Mouse (Mus musculus) c-Kit-positive CD71-positive TER-119-positive erythroid progenitor cells, embryonic 14.5 days (primary cell): ENCODE data around the gene Cmklr1.
A peak's percentile ranks its signal among the peaks of the same experiment; 100 is the strongest.
"Not testable (repeated sequence)": the region's sequence is repeated elsewhere in the genome, so short reads cannot be mapped to it uniquely, and the experiment has no call there.

Experiments used
- DNase-seq: peaks from one replicate; pipeline ENCODE4 v3.0.0-alpha.2; 2013; ENCODE audit warnings: low spot score

The Cmklr1 gene

DNA sequence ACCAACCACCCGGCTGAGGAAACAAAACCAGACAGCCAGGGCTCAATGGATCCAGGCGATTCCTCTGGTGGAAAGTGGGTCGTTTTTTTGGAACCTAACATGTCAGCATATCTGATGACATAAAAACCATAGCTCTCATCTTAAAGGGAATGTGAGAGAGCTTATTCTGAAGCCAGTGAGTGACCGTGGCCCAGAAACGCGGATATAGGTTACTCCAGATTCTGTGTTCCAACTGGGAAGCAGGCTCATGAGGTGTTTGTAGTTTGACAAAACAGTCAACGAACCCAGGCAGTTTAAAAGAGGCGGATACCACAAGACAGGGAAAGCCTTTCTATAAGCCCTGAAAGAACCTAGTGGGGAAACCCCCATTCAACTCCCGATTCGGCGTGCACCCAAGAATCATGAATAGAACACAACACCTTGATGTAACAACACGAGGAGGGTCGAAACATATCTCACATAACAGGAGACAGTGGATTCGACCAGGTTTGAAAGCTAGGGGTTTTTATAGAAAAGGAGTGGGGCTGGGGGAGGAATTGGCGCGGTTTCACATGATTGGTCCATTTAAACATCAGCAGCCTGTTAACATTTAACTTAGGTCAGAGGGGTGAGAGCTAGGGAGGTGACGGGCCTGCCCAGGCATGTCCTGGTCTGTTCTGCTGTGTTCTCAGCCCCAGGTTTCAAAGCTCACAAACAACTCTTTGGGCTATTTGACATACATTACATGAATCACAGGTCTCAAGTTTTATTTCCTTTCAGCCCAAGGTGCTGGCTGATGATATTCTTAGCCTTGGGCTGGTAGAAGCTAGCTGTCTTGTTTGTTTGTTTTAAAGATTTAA is 64.4 kb downstream of the Cmklr1 start:
- DNase-seq = not testable (repeated sequence)

DNA sequence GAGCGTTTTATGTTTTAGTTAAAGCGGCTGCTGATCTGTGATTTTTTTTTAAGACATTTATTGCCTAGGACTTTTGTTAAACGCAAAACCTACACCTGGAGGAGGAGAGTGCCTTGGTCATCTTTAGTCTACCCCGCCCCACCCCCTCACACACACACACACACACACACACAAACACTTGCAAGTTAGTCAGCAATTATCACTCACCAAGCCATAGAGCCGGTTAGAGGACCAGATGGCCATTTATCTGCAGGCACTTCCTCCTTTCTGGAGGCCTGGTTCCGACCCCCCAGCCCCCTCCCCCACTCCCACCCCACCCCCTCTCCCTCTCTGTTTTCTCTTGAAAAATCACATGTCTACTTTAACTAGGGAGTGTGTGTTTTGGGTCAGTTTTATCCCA is 65.8 kb downstream of the Cmklr1 start:
- DNase-seq = no peak

GRCm38 (mm10) chr5:113583424-113584162 is 66.6 kb downstream of the Cmklr1 start:
- DNase-seq = no peak

DNA sequence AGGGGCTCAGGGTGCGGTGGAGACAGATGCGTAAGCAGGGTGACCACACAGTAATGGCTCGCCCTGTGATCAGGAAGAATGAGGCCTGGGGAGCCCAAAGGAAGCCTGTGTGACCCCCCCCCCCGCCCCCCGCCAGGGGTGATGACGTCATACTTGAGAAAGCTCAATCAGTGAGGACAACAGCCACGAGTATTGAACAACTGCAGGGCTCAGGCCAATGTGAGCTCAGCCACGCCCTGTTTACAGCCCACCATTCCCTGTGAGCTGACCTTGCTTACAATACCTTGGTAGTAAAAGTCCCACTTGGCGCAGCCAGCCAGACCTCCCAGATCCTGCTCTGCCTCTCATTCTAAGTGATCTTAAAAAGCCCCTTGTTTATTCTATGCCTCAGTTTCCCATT is 69.4 kb downstream of the Cmklr1 start:
- no peak for DNase-seq

GRCm38 (mm10) chr5:113580248-113580647 is 70.0 kb downstream of the Cmklr1 start:
- peak; percentile 21 for DNase-seq

DNA sequence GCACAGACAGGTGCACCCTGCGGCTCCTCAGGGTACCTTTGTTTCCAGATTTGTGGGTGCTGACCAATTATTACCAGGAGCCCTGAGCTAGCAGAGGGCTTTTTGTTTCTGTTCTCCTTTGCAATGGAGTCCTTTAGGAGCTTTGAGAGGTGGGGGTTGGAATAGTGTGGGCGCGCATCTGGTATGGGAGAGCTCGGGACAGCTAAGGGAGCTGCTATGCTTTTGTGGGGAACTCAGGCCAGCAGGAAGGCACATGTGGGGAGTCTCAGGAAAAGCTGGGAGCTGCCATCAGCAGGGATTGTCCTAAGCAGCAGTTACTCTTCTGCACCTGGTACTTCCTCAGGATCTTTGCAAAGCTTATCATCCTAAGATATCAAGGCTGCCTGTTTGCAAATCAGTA is 71.1 kb downstream of the Cmklr1 start:
- DNase-seq = no peak

DNA sequence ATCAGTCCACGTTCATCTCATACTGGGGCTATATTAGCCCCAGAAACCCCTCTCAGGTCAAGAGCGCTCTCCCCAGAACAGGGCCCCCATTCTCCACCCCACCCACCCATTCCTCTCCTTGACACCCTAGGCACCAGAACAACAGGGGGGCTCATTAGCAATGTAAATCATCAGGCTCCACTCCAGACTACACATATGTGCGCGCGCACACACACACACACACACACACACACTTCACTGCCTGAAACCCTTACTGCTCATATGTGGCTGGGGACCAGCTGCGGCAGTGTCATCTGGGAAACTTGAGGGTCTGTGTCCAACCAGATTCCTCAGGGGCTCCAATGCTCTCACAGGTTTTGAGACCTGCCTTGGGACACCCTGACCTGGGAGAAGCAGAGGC is 71.8 kb downstream of the Cmklr1 start:
- DNase-seq = no peak

DNA sequence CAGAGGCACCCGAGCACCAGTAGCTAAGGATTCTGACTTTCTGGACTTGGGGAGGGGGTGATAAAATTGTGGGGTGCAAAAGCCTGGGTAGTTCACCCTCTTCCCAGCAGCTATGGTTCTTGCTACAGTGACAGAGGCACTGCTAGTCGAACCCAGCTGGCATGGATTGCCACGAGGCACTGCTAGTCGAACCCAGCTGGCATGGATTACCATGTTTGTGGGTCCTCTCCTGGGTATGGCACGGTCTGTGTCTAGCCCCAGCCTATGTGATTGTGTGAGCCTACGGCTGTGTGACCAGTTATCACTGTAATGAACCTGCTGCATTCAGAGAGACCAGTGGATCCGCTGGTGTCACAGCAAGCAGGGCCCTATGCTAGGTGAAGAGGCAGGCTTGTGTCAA is 72.7 kb downstream of the Cmklr1 start:
- no peak for DNase-seq

DNA sequence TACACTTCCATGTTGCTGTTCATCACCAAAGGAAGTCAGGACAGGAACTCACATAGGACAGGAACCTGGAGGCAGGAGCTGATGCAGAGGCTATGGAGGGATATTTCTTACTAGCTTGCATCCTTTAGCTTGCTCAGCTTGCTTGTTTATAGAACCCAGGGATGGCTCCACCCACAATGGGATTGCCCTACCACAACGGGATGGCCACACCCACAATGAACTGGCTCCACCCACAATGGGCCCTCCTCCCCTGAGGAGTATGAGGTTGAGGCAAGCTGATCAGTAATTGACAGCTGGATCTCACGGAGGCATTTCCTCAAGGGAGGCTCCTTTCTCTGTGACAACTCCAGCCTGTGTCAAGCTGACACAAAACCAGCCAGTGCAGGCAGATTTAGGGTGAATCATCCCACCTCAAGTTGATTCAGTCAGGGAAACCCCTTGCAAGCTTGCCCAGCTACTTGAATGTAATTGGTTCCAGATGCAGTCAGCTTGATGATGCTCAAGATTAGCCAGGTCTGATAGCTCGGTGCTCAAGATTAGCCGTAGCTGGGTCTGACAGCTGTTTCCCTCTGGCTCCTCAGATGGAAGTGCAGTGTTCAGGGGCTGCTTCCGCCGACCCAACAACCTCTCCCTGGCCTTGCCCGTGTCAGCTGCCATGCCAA is 80.0 kb downstream of the Cmklr1 start:
- DNase-seq = no peak

DNA sequence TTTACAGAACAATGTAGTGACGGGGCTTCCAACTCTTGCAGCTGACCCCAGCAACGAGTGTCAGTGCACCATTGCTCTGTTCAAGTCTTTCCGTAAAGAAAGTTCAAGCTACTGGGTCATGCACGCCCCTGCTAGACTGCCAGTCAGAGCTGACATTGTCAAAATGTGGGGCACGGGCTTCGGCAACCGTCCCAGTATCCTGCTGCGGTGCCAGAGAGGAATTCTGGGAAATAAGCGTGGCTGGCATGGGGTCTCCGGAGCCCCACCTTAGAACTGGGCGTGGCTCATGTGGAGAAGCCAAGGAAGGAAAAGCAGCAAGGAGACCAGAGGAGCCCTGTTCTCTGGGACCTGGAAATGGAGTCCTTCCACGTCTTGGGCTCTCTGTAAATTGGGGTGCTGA is 84.4 kb downstream of the Cmklr1 start:
- DNase-seq = no peak

DNA sequence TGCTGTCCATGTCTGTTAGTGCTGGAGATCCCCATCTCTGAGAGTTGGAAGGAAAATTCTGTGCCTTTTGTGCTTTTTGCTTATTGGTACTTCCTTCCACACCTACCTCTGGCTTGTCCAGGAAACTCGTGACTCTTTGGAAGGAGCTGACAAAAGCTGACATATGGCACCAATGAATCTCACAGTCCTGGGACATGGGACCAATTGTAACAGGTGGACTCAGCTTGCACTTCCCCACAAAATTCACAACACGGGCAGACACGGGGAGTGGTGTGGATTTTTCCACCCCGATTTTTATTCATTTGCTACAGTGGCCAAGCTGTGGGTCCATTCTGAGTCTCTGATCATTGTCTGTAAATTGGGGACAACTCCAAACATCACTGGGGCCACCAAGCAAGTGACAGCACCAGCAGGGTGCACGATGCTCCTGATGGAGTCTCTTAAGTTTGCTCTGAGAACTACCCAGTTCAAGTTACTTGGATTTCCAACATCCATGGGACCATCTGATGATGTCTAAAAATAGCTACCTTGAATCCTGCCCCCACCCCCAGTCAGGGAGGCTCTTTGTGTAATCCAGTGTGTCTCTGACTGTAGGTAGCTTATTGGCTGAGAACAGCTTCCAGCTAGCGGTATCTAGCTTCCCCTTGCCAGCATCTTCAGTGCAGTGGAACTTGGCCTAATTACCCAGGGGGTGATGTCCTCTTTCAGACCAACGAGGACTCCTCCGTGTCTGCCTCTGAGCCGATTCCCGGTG is 84.9 kb downstream of the Cmklr1 start:
- no peak for DNase-seq

DNA sequence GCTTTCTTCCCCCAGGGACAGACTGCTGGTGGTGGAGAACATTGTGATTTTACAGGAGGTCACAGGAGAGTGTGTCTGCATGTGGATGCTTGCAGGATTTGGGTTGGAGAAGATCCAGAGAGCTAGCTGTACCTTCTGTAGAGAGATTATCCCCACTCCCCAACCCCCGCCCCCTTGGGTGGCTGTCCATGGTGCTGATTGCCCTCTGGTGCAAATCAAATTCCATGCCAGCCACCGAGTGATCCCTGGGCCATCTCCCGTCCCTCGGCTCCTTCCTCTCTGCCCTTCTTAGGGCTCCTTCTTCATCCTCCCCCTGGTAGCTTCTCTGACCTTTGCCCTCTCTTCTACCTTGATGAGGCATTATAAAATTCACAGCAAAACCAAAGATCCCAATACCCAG is 85.8 kb downstream of the Cmklr1 start:
- DNase-seq = no peak
